Mouse (Mus musculus) forebrain, embryonic 16.5 days (tissue): Measurements from ENCODE around the gene Cfap300. TPM values are rescaled to one million over a fixed set of nuclear protein-coding genes. Genes with fewer than 3 reads are reported as not detected.

ENCODE experiments used
- ATAC-seq: fragments of 200-750 bp; cut with Nextera tagmentation; 2 replicates; pipeline ENCODE4 v1.8.0; 2017; ENCODE audit warnings: mild to moderate bottlenecking, moderate library complexity
- H3K27ac ChIP-seq: fragments of 300-500 bp; sonication (generic); 2 replicates; pipeline ENCODE4 v1.5.1; 2014; ENCODE audit warnings: low read length, control low read depth
- H3K27me3 ChIP-seq: fragments of 300-500 bp; sonication (generic); replicated peaks from 2 replicates; pipeline ENCODE4 v1.6.1; 2014; ENCODE audit warnings: low read length; ENCODE audit not compliant: control insufficient read depth, insufficient read depth
- H3K36me3 ChIP-seq: fragments of 300-500 bp; sonication (generic); 2 replicates; pipeline ENCODE4 v1.6.1; 2014; ENCODE audit not compliant: control insufficient read depth, insufficient read depth
- H3K4me1 ChIP-seq: fragments of 300-500 bp; sonication (generic); replicated peaks from 2 replicates; pipeline ENCODE4 v1.6.1; 2014; ENCODE audit warnings: low read length; ENCODE audit not compliant: control insufficient read depth, insufficient read depth
- H3K4me2 ChIP-seq: fragments of 300-500 bp; sonication (generic); 2 replicates; pipeline ENCODE4 v1.6.1; 2014; ENCODE audit warnings: mild to moderate bottlenecking, low read length, control low read depth
- H3K4me3 ChIP-seq: fragments of 300-500 bp; sonication (generic); replicated peaks from 2 replicates; pipeline ENCODE4 v1.5.1; 2014; ENCODE audit warnings: mild to moderate bottlenecking, low read length, control low read depth
- H3K9ac ChIP-seq: fragments of 300-500 bp; sonication (generic); replicated peaks from 2 replicates; pipeline ENCODE4 v1.6.1; 2014; ENCODE audit warnings: low read depth, low read length, control low read depth
- H3K9me3 ChIP-seq: fragments of 300-500 bp; sonication (generic); 2 replicates; pipeline ENCODE4 v1.6.1; 2016; ENCODE audit warnings: low read length; ENCODE audit not compliant: control insufficient read depth
- WGBS: fragments of 180-500 bp; shearing (Covaris S2); extraction: QIAGEN DNeasy Blood & Tissue Kit; methylation state at CpG from one replicate; pipeline ENCODE4 v1.1.7; 2014; 5-methylcytosine and 5-hydroxymethylcytosine counted together
- polyA plus RNA-seq: library from polyadenylated mRNA; unstranded; fragments of >200 nt; fragmentation: Nextera tagmentation; extraction: Ambion mirVana; gene quantifications from 2 replicates; pipeline ENCODE4 v1.2.1, GENCODE M21; 2015

The Cfap300 gene
- polyA plus RNA-seq, 1 experiment from 2014 or later, result 15.7 TPM

DNA sequence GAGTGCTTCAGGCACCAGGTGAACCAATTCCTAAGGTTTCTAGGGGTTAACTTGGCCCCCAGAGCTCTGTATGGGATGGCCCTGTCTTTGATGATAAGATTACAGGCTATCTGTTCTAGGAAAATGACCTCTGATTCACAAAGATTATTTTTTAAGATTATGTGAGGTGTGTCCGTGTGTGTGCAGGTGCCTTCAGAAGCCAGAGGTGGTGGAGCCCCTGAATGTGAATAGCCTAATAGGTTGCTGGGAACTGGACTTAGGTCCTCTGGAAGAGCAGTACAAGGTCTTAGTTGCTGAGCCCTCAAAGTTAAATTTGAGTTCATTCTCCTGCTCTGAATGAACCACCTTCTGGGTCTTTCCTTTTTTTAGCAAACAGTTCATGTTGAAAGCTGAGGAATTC, 8.5 kb downstream of the Cfap300 start:
- no peak for ATAC-seq
- Histone ChIP-seq H3K27me3 (no peaks in the 10 kb centered on the region), H3K4me3 (no peak overlapping the region), H3K4me2 (no peak overlapping the region), H3K9me3 (no peaks in the 10 kb centered on the region), H3K36me3 (no peaks in the 10 kb centered on the region), H3K27ac (no peak overlapping the region), H3K9ac (no peak overlapping the region), H3K4me1 (0 out of 2 replicates have a peak, but pooled peaks cover 3% of the 10 kb centered on the region)
- 91% methylated on average over 1 of the region's 1 CpGs for WGBS

GRCm38 (mm10) chr9:8032847-8033246, 9.8 kb downstream of the Cfap300 start:
- Histone ChIP-seq H3K9ac (no peak overlapping the region), H3K4me2 (no peak overlapping the region), H3K27me3 (no peaks in the 10 kb centered on the region), H3K27ac (no peak overlapping the region), H3K4me3 (no peak overlapping the region), H3K4me1 (0 out of 2 replicates have a peak, but pooled peaks cover 3% of the 10 kb centered on the region), H3K9me3 (no peaks in the 10 kb centered on the region), H3K36me3 (no peaks in the 10 kb centered on the region)
- 0 out of 2 replicates have a peak, but pooled peaks have one; percentile 22 for ATAC-seq
- WGBS, result 57% methylated on average over 5 of the region's 5 CpGs

GRCm38 (mm10) chr9:8018609-8019008, 24.0 kb downstream of the Cfap300 start:
- H3K4me3 ChIP-seq, result no peak overlapping the region
- WGBS, result 90% methylated on average over 5 of the region's 5 CpGs
- no peak overlapping the region for H3K9ac ChIP-seq
- no peak overlapping the region for H3K27ac ChIP-seq
- ATAC-seq, result no peak
- no peaks in the 10 kb centered on the region for H3K36me3 ChIP-seq
- H3K4me2 ChIP-seq, result no peak overlapping the region
- H3K9me3 ChIP-seq, result no peaks in the 10 kb centered on the region
- no peaks in the 10 kb centered on the region for H3K4me1 ChIP-seq
- no peaks in the 10 kb centered on the region for H3K27me3 ChIP-seq

GRCm38 (mm10) chr9:8017253-8017913, 25.2 kb downstream of the Cfap300 start:
- H3K36me3 ChIP-seq, result no peaks in the 10 kb centered on the region
- WGBS, result 67% methylated on average over 12 of the region's 20 CpGs
- H3K9ac ChIP-seq, result no peak overlapping the region
- H3K27ac ChIP-seq, result no peak overlapping the region
- H3K4me1 ChIP-seq, result no peaks in the 10 kb centered on the region
- no peak overlapping the region for H3K4me3 ChIP-seq
- ATAC-seq, result no peak
- no peaks in the 10 kb centered on the region for H3K27me3 ChIP-seq
- H3K9me3 ChIP-seq, result no peaks in the 10 kb centered on the region
- no peak overlapping the region for H3K4me2 ChIP-seq

DNA sequence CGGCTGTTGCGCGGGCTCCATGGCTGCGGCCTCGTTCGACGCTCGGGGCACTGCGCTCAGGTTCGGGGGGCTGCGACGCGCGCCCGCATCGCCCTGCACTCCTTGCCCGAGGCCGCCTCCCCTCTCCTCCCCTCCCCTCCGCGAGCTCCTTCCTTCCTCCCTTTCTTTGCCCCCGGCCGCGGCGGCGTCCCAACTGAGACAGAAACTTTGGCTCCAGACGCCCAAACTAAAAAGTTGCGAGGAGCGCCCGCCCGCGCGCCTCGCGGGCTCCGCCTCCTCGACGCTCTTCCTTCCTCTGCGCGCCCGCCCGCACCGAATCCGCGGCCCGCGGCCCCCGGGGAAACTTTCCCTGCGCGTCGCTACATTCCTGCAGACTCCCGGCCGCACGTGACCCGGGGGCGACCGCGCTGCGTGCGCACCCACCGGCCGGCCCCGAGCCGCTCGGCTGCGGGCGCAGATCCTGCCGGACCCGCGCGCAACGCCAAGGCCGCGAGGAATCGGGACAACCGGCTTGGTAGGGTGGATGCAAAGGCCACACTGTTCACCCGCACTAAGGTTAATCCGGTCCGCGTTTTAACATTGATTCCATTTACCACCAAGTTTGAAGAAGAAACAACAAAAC, 38.1 kb downstream of the Cfap300 start, which contains the start of gene Yap1:
Yap1 (minus strand) TSS at position 227 of the 622 bp plus-strand sequence.
- Histone ChIP-seq H3K4me2 (peak within 1 kb of the TSS; percentile 91), H3K4me1 (peaks cover 14% of the 10 kb centered on the region; the same call in 1 of the 2 replicates), H3K27ac (peak within 1 kb of the TSS; percentile 70), H3K36me3 (no peaks in the 10 kb centered on the region), H3K9me3 (no peaks in the 10 kb centered on the region), H3K4me3 (peak within 1 kb of the TSS; percentile 68), H3K9ac (peak within 1 kb of the TSS; percentile 58), H3K27me3 (no peaks in the 10 kb centered on the region)
- WGBS, result 0% methylated on average over 58 of the region's 79 CpGs
- peak; percentile 84 for ATAC-seq

- Histone ChIP-seq H3K4me3 (peak overlapping the region; percentile 68), H3K4me2 (peak overlapping the region; percentile 91), H3K4me1 (peaks cover 14% of the 10 kb centered on the region; the same call in 1 of the 2 replicates), H3K9me3 (no peaks in the 10 kb centered on the region), H3K9ac (peak overlapping the region; percentile 58), H3K36me3 (no peaks in the 10 kb centered on the region), H3K27me3 (no peaks in the 10 kb centered on the region), H3K27ac (peak overlapping the region; percentile 70)
- WGBS, result under 1% methylated on average over 82 of the region's 82 CpGs
- peak; percentile 58 for ATAC-seq
These were observed 39.0 kb downstream of the Cfap300 start for GRCm38 (mm10) chr9:8003301-8004271.

GRCm38 (mm10) chr9:8002806-8003205, 39.8 kb downstream of the Cfap300 start:
- ATAC-seq, result no peak

DNA sequence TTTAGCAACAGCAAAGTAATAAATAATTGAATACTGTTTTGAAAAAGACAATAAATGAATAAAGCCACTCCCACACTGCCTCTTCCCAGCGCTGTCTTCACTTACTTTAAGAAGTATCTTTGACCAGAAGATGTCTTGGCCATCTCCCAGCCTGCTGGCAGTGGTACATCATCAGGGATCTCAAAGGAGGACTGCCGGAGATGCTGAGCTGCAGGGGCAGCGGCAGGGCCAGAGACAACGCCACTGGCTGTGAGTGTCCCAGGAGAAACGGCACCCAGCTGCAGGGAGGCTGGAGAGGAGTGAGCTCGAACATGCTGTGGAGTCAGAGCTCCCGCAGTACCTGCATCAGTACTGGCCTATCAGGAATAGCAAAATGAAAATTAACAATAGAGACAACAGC, 41.3 kb downstream of the Cfap300 start:
- ATAC-seq, result no peak
- H3K9ac ChIP-seq, result no peak overlapping the region
- no peaks in the 10 kb centered on the region for H3K36me3 ChIP-seq
- H3K4me2 ChIP-seq, result peak overlapping the region; percentile 13
- no peak overlapping the region for H3K4me3 ChIP-seq
- no peak overlapping the region for H3K27ac ChIP-seq
- H3K4me1 ChIP-seq, result peaks cover 14% of the 10 kb centered on the region; the same call in 1 of the 2 replicates
- no peaks in the 10 kb centered on the region for H3K27me3 ChIP-seq
- no peaks in the 10 kb centered on the region for H3K9me3 ChIP-seq
- WGBS, result 35% methylated on average over 7 of the region's 7 CpGs

More at GRCm38 (mm10) chr9:8002806-8003205, 39.8 kb downstream of the Cfap300 start:
- under 1% methylated on average over 12 of the region's 12 CpGs for WGBS
- H3K27me3 ChIP-seq, result no peaks in the 10 kb centered on the region
- H3K9ac ChIP-seq, result no peak overlapping the region
- peak overlapping the region; percentile 91 for H3K4me2 ChIP-seq
- peaks cover 14% of the 10 kb centered on the region; the same call in 1 of the 2 replicates for H3K4me1 ChIP-seq
- peak overlapping the region; percentile 68 for H3K4me3 ChIP-seq
- no peaks in the 10 kb centered on the region for H3K9me3 ChIP-seq
- H3K36me3 ChIP-seq, result no peaks in the 10 kb centered on the region
- no peak overlapping the region for H3K27ac ChIP-seq
